Mouse (Mus musculus) brain, adult 2 months (tissue): Measurements from ENCODE around the gene Col9a2.

Experiments used
- DNase-seq: peaks from one replicate; pipeline ENCODE4 v3.0.0; 2011; ENCODE audit warnings: low read depth, low spot score

Gene Col9a2

DNA sequence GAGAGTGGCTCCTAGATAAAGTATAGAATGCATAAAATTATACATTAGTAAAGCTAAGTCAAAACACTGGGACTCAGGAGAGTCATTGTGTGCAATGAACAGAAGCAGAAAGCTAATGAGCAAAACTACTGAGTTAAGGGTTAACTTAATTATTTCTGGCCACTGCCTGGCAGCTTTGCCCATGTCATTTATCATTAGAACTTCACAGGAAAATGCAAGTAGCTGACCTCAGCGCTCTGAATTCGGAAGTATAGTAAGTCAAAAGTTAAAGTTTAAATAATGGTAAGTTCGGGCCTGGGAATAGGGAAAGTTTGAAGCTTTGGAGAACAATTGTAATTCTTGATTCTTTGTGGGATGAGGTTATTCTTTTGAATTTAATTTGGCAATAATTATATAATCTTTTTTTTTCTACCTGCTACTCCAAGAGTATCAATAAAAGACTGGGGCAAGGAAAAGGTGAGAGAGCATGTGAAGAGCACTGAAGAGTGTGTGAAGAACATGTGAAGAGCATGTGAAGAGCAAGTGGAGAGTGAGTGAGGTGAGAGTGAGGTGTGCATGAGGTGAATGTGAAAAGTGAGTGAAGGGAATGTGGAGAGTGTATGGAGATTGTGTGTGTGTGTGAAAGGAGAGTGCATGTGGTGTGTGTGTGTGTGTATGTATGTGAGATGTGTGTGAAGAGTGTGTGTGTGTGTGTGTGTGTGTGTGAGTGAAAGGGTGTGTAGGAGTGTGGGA, 38.9 kb downstream of the Col9a2 start:
- no peak for DNase-seq

DNA sequence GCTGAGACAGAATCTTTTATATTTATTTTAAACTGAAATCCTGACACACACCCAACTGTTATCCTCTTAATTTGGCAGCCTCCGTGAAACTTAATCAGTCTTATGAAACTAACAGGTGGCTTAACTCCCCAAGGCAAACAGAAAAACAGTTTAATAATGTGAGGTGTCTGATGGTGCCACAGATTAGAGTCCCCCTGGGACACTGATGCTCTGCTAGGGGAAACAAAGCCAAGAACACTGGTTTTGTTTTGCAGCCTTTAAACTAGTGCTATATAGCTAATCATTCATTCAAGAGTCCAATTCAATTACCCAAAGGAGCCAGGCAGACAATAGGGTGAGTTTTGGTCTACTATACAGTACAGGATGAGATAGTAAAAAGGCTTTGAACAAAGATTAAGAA, 41.2 kb downstream of the Col9a2 start:
- DNase-seq, result peak; percentile 15

DNA sequence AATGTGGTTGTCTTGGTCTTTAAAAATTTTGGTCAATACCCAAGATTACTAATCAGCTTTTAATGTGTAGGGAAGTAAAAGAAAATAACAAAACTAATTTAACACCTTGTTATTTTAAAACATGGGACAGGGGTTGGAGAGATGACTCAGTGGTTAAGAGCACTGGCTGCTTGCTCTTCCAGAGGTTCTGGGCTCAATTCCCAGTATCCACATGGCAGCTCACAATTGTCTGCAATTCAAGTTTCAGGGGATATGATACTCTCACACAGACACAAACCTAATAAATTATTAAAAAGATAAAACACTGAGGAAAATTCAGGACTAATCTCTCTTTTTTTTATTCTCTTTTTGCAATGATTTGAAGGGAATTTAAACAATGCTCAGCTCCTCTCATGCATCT, 45.3 kb downstream of the Col9a2 start:
- DNase-seq, result peak; percentile 21

DNA sequence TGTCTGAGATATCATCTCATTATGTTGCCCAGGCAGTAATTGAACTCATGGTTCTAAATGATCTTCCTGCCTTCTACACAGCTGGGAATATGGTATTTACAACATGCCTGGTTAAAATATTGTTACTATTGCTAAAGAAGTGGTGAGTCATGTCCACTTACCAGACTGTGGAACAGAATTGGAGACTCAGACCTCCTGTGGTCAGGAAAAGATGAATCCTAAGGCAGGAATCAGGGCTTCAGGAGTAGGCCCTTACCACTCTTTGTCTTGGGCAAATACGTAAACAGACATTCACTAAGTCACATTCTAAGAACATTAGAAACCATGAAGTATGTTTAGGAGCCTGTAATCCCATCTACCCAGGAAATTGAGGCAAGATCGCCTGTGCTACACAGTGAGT, 49.5 kb downstream of the Col9a2 start:
- DNase-seq, result no peak

DNA sequence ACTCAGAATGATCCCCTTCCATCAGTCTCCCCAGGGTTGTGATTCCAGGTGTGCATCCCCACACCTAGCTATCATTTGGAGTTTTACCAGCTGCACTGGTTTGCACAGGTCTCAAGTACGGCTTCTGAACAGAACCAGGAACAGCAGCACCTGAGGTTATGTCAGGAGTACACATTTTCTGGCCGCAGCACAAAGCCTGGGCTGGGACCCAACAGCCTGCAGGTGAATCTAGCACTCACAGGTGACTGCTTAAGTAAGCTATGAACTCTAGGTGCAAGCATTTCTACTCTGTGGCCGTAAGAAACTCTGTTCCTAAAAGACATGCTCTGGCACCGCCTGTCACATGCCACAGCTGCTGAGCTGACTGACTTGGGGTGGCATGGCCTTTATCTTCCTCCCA, 51.0 kb downstream of the Col9a2 start:
- DNase-seq, result no peak

DNA sequence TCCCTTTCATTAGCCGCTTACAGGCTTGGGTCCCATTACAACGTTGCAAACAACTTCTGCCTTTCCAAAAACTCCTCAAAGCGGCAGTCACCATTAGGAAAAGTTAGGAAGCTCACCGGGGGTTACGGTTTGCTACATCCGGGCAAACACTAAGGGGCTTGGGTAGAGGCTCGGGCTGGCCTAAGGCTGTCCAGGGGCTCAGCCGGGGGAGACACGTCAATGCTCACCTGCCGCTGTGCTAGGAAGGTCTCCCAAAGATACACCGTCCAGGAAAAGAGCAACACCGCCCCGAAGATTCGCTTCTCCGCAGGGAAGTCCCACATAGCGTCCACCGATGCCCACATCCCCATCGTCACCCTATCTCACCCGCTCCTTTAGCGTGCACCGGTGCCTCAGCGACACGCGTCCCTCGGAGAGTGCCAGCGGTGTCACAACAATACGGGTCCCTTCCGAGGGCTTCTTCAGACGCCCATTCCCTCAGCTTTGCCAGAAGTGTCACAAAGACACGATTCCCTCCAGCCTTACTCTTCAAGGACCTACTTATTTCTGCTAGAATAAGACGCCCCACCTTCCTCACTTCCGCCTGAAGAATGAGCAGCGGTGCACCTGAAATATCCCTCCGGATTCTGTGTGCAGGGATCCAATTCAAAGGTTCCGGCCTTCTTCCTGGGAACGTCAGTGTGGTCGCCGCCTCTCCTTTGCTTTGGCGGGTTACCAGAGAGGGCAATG, 58.6 kb downstream of the Col9a2 start, which contains the start of gene Zmpste24:
Zmpste24 (minus strand) TSS at position 592 of the 729 bp plus-strand sequence.
- DNase-seq, result peak; percentile 98

DNA sequence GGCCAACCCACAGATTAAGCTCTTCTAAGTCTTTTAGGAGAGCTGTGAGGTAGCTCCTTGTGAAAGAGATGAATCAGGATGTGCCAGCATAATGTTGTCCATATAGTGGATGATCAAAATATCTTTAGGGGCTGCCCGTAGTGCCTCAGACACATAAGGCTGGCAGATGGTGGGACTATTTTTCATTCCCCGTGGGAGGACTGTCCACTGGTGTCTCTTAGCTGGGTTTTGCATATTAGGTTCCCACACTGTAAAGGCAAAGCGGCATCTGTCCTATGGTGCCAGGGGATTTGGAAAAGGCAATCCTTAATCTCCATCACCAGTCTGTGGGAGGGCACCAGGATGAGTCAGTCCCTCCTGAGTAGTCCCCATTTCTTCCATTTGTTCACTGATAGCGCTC, 64.1 kb downstream of the Col9a2 start:
- peak; percentile 80 for DNase-seq
